Mouse (Mus musculus): ENCODE measurements around the gene Lrrc73. TPM values are rescaled to one million over a fixed set of nuclear protein-coding genes. Genes with fewer than 3 reads are reported as not detected.

The Lrrc73 gene
- total and polyA plus RNA-seq, 2 experiments, result 0.16 TPM; not detected in 1

DNA sequence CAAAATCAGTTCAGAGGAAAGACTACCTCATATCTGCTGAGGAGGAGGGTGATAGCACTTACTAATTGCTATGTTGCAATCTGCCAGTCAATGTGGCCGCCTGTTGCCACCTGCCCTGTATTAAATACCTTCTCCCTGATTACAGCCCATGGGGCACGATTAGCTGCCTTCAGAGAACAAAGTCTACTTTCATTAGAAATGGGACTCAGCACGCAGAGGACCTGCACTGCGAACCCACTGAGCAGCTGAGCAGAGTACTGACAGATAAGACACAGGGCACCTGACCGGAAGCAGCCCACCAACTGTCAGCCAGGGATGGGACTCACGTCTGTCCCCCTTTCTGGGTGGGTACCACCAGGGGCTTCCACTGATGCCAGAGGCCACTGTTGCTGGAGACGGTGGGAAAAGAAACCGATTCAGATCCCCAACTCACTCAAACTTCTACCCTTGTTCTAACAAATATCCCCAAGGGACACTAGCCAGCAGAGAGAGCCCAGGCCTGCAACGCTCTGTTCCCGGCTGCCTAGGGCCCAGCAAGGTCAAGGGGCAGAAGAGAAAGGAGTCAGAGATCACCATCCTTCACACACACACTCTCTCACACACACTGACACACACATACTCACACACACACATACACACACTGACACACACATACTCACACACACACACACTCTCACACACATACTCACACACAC lies 14.8 kb downstream of the Lrrc73 start:
- DNase-seq (ENCODE audit: extremely low read depth, low read depth, low spot score), result no peak
- Histone ChIP-seq H3K9ac (ENCODE audit: low read depth, low read length) (no peak overlapping the region), H3K4me3 (ENCODE audit: insufficient read depth, low read depth, low read length) (no peak overlapping the region), H3K36me3 (ENCODE audit: control insufficient read depth, insufficient read depth, low read length) (peaks cover 4% of the 10 kb centered on the region; the same call in 1 of the 2 replicates), H3K27ac (replicated peaks; ENCODE audit: insufficient read depth, low read depth, low read length) (no peak overlapping the region), H3K79me2 (ENCODE audit: control insufficient read depth, insufficient read depth, low read length) (no peaks in the 10 kb centered on the region), H3K27me3 (ENCODE audit: control insufficient read depth, insufficient read depth, low read length) (no peaks in the 10 kb centered on the region), H3K4me1 (ENCODE audit: control insufficient read depth, insufficient read depth, low read length) (peaks cover 12% of the 10 kb centered on the region)
- WGBS, result 64% methylated on average over 10 of the region's 10 CpGs
- no peak for TF ChIP-seq POLR2A (IDR thresholded peaks at IDR 0.05; ENCODE audit: extremely low read depth, insufficient read depth, low read length)
- TF ChIP-seq CTCF (IDR thresholded peaks at IDR 0.05; ENCODE audit: low read depth, low read length), result no peak

DNA sequence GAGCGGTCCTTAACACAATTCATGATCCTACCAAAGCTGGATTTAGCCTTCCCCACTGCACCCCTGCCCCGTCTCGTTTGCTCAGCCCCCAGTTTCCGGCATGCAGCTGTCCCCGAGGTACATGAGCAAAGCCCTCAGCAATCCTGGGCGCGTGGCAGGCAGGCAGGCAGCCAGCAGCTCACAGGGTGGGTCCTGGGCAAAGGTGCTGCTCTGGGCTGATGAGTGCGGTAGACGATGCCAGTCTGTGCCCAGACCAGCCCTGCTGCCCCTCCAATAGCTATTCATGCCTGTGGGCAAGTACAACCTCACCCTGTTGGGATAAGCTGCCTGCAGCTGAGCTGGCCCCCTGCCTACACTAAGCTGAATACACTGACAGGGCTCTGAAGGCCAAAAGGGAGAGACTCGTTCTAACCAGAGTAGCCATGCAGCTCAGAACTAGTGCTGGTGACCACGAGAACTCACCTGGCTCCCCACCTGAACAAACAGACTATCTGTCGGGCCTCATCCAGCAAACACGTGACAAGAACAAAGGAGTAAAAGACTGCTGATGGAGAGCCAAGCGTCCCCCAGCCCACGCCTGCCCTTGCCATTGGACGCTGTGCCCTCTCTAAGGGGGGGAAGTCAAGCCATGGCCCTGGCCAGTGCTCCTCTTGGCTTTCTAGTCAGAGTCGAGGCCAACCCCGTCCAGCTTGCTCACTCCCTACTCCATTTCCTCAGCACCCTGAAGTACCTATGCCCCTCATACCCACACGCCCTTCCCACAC lies 16.6 kb downstream of the Lrrc73 start:
- no peak for TF ChIP-seq POLR2A (IDR thresholded peaks at IDR 0.05; ENCODE audit: extremely low read depth, insufficient read depth, low read length)
- TF ChIP-seq CTCF (IDR thresholded peaks at IDR 0.05; ENCODE audit: low read depth, low read length), result no peak
- no peak overlapping the region for H3K9ac ChIP-seq (ENCODE audit: low read depth, low read length)
- 0 out of 2 replicates have a peak, but pooled peaks cover 4% of the 10 kb centered on the region for H3K79me2 ChIP-seq (ENCODE audit: control insufficient read depth, insufficient read depth, low read length)
- WGBS, result 85% methylated on average over 19 of the region's 19 CpGs
- no peak overlapping the region for H3K4me3 ChIP-seq (ENCODE audit: insufficient read depth, low read depth, low read length)
- H3K27me3 ChIP-seq (ENCODE audit: control insufficient read depth, insufficient read depth, low read length), result no peaks in the 10 kb centered on the region
- H3K27ac ChIP-seq (replicated peaks; ENCODE audit: insufficient read depth, low read depth, low read length), result no peak overlapping the region
- peaks cover 9% of the 10 kb centered on the region for H3K4me1 ChIP-seq (ENCODE audit: control insufficient read depth, insufficient read depth, low read length)
- no peak for DNase-seq (ENCODE audit: extremely low read depth, low read depth, low spot score)
- peaks cover 4% of the 10 kb centered on the region; the same call in 1 of the 2 replicates for H3K36me3 ChIP-seq (ENCODE audit: control insufficient read depth, insufficient read depth, low read length)

DNA sequence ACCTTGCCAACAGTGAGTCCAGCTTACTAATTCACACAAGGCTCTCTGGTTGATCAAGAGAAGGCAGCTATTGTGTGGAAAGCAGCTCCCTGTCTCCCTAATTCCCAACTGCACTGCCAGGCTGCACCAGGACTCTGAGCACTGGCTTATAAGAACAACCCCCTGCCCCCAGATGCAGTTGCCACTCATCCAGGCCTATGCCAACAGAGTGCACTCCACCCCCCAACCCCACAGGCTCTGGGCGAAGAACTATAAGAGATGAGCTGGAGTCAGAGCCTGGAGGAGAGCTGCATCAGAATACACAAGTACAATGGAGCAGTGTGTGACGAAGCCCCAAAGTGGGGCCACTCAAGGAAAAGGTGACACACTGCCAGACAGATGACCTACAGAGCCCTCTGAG lies 18.7 kb downstream of the Lrrc73 start:
- TF ChIP-seq POLR2A (IDR thresholded peaks at IDR 0.05; ENCODE audit: extremely low read depth, insufficient read depth, low read length) (no peak), CTCF (IDR thresholded peaks at IDR 0.05; ENCODE audit: low read depth, low read length) (no peak)
- H3K36me3 ChIP-seq (ENCODE audit: control insufficient read depth, insufficient read depth, low read length), result peaks cover 4% of the 10 kb centered on the region; the same call in 1 of the 2 replicates
- DNase-seq (ENCODE audit: extremely low read depth, low read depth, low spot score), result no peak
- H3K4me1 ChIP-seq (ENCODE audit: control insufficient read depth, insufficient read depth, low read length), result no peaks in the 10 kb centered on the region
- no peaks in the 10 kb centered on the region for H3K27me3 ChIP-seq (ENCODE audit: control insufficient read depth, insufficient read depth, low read length)
- H3K27ac ChIP-seq (replicated peaks; ENCODE audit: insufficient read depth, low read depth, low read length), result no peak overlapping the region
- peaks cover 8% of the 10 kb centered on the region; the same call in 1 of the 2 replicates for H3K79me2 ChIP-seq (ENCODE audit: control insufficient read depth, insufficient read depth, low read length)
- 100% methylated on average over 2 of the region's 2 CpGs for whole genome bisulfite sequencing
- no peak overlapping the region for H3K4me3 ChIP-seq (ENCODE audit: insufficient read depth, low read depth, low read length)
- H3K9ac ChIP-seq (ENCODE audit: low read depth, low read length), result no peak overlapping the region

DNA sequence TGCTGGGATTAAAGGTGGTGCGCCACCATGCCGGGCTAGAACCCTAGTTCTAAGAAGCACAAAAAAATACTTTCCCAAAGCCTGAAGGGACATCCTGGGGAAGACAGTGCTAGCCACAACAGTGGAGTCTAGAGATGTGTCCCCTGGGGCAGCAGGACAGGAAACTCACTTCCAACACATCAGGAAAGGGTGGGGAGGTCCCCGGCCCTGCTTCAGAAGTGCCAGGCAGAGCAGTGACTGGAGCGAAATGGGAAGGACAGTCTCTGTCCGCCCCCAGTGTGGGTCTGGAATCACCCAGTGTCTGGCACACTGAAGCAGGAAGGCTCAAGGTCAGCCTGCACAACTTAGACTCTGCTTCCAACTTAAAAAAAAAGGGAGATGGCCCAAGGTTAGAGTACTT lies 19.3 kb downstream of the Lrrc73 start:
- no peak overlapping the region for H3K9ac ChIP-seq (ENCODE audit: low read depth, low read length)
- TF ChIP-seq POLR2A (IDR thresholded peaks at IDR 0.05; ENCODE audit: extremely low read depth, insufficient read depth, low read length) (no peak), CTCF (IDR thresholded peaks at IDR 0.05; ENCODE audit: low read depth, low read length) (no peak)
- no peak overlapping the region for H3K4me3 ChIP-seq (ENCODE audit: insufficient read depth, low read depth, low read length)
- no peak overlapping the region for H3K27ac ChIP-seq (replicated peaks; ENCODE audit: insufficient read depth, low read depth, low read length)
- H3K36me3 ChIP-seq (ENCODE audit: control insufficient read depth, insufficient read depth, low read length), result peaks cover 4% of the 10 kb centered on the region; the same call in 1 of the 2 replicates
- H3K4me1 ChIP-seq (ENCODE audit: control insufficient read depth, insufficient read depth, low read length), result no peaks in the 10 kb centered on the region
- 82% methylated on average over 5 of the region's 5 CpGs for WGBS
- DNase-seq (ENCODE audit: extremely low read depth, low read depth, low spot score), result no peak
- H3K79me2 ChIP-seq (ENCODE audit: control insufficient read depth, insufficient read depth, low read length), result peaks cover 8% of the 10 kb centered on the region; the same call in 1 of the 2 replicates
- H3K27me3 ChIP-seq (ENCODE audit: control insufficient read depth, insufficient read depth, low read length), result no peaks in the 10 kb centered on the region

DNA sequence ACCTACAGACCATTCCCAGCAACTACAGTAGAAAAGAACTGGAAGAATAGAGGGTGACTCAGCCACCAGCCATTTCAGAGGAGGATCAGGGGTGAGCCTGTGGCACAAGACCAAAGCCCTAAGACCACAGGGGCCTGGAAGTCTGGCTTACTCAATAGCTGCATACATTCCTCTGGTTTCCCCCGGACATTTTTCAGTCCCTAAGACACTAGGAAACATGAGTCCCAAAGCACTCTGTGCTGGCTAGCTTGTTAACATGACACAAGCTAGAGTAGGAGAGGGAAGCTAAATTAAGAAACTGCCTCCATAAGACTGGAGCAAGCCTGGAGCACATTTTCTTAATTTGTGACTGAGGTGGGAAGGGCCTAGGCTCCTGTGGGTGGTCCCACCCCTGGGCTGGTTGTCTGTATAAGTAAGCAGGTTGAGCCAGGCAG lies 20.5 kb downstream of the Lrrc73 start:
- Histone ChIP-seq H3K36me3 (ENCODE audit: control insufficient read depth, insufficient read depth, low read length) (peaks cover 4% of the 10 kb centered on the region; the same call in 1 of the 2 replicates), H3K27ac (replicated peaks; ENCODE audit: insufficient read depth, low read depth, low read length) (no peak overlapping the region), H3K4me3 (ENCODE audit: insufficient read depth, low read depth, low read length) (no peak overlapping the region), H3K27me3 (ENCODE audit: control insufficient read depth, insufficient read depth, low read length) (no peaks in the 10 kb centered on the region), H3K9ac (ENCODE audit: low read depth, low read length) (no peak overlapping the region), H3K79me2 (ENCODE audit: control insufficient read depth, insufficient read depth, low read length) (peaks cover 8% of the 10 kb centered on the region; the same call in 1 of the 2 replicates), H3K4me1 (ENCODE audit: control insufficient read depth, insufficient read depth, low read length) (no peaks in the 10 kb centered on the region)
- TF ChIP-seq POLR2A (IDR thresholded peaks at IDR 0.05; ENCODE audit: extremely low read depth, insufficient read depth, low read length) (no peak), CTCF (IDR thresholded peaks at IDR 0.05; ENCODE audit: low read depth, low read length) (no peak)
- WGBS, result 82% methylated on average over 1 of the region's 1 CpGs
- DNase-seq (ENCODE audit: extremely low read depth, low read depth, low spot score), result no peak

Measured in liver, adult 2 months (tissue).